Mouse (Mus musculus): ENCODE results near the gene Rab3gap2.

DNA sequence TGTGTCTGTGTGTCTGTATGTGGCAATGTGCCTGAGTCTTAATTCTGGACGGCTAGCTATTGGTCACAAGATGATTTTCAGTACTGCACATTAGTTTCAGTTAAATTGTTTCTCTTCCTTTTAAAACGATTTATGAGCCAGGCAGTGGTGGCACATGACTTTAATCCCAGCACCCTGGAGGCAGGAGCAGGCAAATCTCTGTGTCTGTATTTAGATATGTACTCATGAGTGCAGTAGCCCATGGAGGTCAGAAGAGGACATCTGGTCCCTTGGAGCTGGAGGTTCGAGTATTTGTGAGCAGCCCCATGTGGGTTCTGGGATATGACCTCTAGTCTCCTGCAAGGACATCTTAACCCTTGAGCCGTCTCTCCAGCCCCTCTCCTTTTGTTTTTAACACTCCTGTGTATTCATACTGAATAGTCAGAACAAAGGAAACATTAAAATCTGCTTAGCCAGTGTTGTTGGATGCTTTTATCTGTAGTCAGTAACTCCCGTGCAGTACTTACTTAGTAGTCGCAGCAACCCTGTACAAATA lies 131.4 kb downstream of the Rab3gap2 start:
- no peak for TF ChIP-seq POLR2A (IDR thresholded peaks at IDR 0.05; ENCODE audit: low read depth, low read length)
- TF ChIP-seq CTCF (IDR thresholded peaks at IDR 0.05; ENCODE audit: extremely low read depth, insufficient read length, insufficient replicate concordance, low read depth, low read length), result no peak
